Mouse (Mus musculus) myocyte (in vitro differentiated cells): Measurements from ENCODE around the gene Neo1.

Source experiments
- CEBPB ChIP-seq: IDR thresholded peaks from 2 replicates; pipeline ENCODE4 v1.6.1; 2011; ENCODE audit warnings: mild to moderate bottlenecking, moderate library complexity; ENCODE audit not compliant: poor library complexity, insufficient read depth, severe bottlenecking
- E2F4 ChIP-seq: IDR thresholded peaks from one replicate; pipeline ENCODE4 v1.6.1; 2011; ENCODE audit warnings: mild to moderate bottlenecking, control low read depth, moderate library complexity; ENCODE audit not compliant: insufficient read depth
- MAX ChIP-seq: IDR thresholded peaks from one replicate; pipeline ENCODE4 v1.6.1; 2011; ENCODE audit warnings: low read depth, mild to moderate bottlenecking, control low read depth
- POLR2A ChIP-seq: IDR thresholded peaks from one replicate; pipeline ENCODE4 v1.6.1; 2011; ENCODE audit warnings: low read depth, mild to moderate bottlenecking, control low read depth, moderate library complexity; ENCODE audit not compliant: insufficient read length
- POLR2AphosphoS2 ChIP-seq: IDR thresholded peaks from one replicate; pipeline ENCODE4 v1.6.1; 2011; ENCODE audit warnings: low read depth, control low read depth; ENCODE audit not compliant: insufficient read length
- TCF12 ChIP-seq: IDR thresholded peaks from one replicate; pipeline ENCODE4 v1.6.1; 2011; ENCODE audit warnings: mild to moderate bottlenecking, control low read depth; ENCODE audit not compliant: poor library complexity, insufficient read depth, severe bottlenecking
- USF1 ChIP-seq: IDR thresholded peaks from one replicate; pipeline ENCODE4 v1.6.1; 2011; ENCODE audit warnings: low read depth, mild to moderate bottlenecking, control low read depth, moderate library complexity

DNA sequence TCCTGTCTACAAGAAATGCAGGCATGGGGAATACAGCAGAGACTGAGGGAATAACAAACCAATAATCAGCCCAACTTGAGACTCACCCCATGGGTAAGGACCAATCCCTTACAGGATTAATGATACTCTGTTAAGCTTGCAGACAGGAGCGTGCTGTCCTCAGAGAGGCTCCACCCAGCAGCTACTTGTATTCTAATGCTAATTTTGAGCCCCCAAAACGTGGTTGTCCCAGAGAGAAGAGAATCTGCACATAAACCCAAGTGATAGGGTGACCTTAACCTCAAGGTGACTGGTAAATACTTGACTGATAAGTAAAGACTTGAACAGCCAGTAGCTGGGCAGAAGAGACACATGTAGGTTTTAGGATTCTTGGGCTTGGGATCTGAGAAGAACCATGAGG is 68.9 kb downstream of the Neo1 start:
- TF ChIP-seq POLR2A (no peak), TCF12 (no peak), USF1 (no peak), MAX (no peak), E2F4 (no peak), CEBPB (no peak), POLR2AphosphoS2 (no peak)
